Mouse (Mus musculus) intestine, embryonic 16.5 days (tissue): Measurements from ENCODE around the gene Fbxo36. TPM values are rescaled to one million over a fixed set of nuclear protein-coding genes. Genes with fewer than 3 reads are reported as not detected.

Experiments used
- ATAC-seq: fragments of 200-750 bp; cut with Nextera tagmentation; 2 replicates; pipeline ENCODE4 v1.8.0; 2017; ENCODE audit warnings: moderate TSS enrichment, moderate library complexity
- H3K27ac ChIP-seq: fragments of 300-500 bp; sonication (generic); 2 replicates; pipeline ENCODE4 v1.5.1; 2014; ENCODE audit warnings: mild to moderate bottlenecking, low read length
- H3K27me3 ChIP-seq: fragments of 300-500 bp; sonication (generic); replicated peaks from 2 replicates; pipeline ENCODE4 v1.6.1; 2014; ENCODE audit warnings: low read length, control low read depth, mixed read lengths; ENCODE audit not compliant: control insufficient read depth, insufficient read depth
- H3K36me3 ChIP-seq: fragments of 300-500 bp; sonication (generic); 2 replicates; pipeline ENCODE4 v1.6.1; 2014; ENCODE audit warnings: low read length, control low read depth; ENCODE audit not compliant: control insufficient read depth, insufficient read depth
- H3K4me1 ChIP-seq: fragments of 300-500 bp; sonication (generic); 2 replicates; pipeline ENCODE4 v1.6.1; 2014; ENCODE audit warnings: low read length, control low read depth, mixed read lengths; ENCODE audit not compliant: control insufficient read depth, insufficient read depth
- H3K4me2 ChIP-seq: fragments of 300-500 bp; sonication (generic); 2 replicates; pipeline ENCODE4 v1.6.1; 2014; ENCODE audit warnings: low read depth, low read length, control low read depth
- H3K4me3 ChIP-seq: fragments of 300-500 bp; sonication (generic); 2 replicates; pipeline ENCODE4 v1.5.1; 2014; ENCODE audit warnings: mild to moderate bottlenecking, low read length
- H3K9ac ChIP-seq: fragments of 300-500 bp; sonication (generic); 2 replicates; pipeline ENCODE4 v1.6.1; 2014; ENCODE audit warnings: low read depth, low read length
- H3K9me3 ChIP-seq: fragments of 300-500 bp; sonication (generic); 2 replicates; pipeline ENCODE4 v1.6.1; 2016; ENCODE audit warnings: low read length, control low read depth; ENCODE audit not compliant: control insufficient read depth
- WGBS: fragments of 180-500 bp; shearing (Covaris S2); extraction: QIAGEN DNeasy Blood & Tissue Kit; methylation state at CpG from one replicate; pipeline ENCODE4 v1.1.7; 2014; 5-methylcytosine and 5-hydroxymethylcytosine counted together
- polyA plus RNA-seq: library from polyadenylated mRNA; unstranded; fragments of >200 nt; fragmentation: Nextera tagmentation; extraction: Ambion mirVana; gene quantifications from 2 replicates; pipeline ENCODE4 v1.2.1, GENCODE M21; 2015

Gene Fbxo36
- 14.9 and 17.1 TPM in 2 replicates for polyA plus RNA-seq

- Histone ChIP-seq H3K27me3 (no peaks in the 10 kb centered on the region), H3K27ac (peak within 1 kb of the TSS; percentile 99), H3K4me2 (peak within 1 kb of the TSS; percentile 79), H3K4me3 (peak within 1 kb of the TSS; percentile 93), H3K36me3 (no peaks in the 10 kb centered on the region), H3K9ac (peak within 1 kb of the TSS; percentile 98), H3K9me3 (no peaks in the 10 kb centered on the region), H3K4me1 (no peaks in the 10 kb centered on the region)
- under 1% methylated on average over 52 of the region's 54 CpGs for WGBS
- ATAC-seq: peak; percentile 83
Measured at GRCm38 (mm10) chr1:84839309-84840017, at the start of gene Fbxo36. TSS of gene Fbxo36 (plus strand) at chr1:84839841.

GRCm38 (mm10) chr1:84791393-84791792, 48.2 kb upstream of the Fbxo36 start:
- Histone ChIP-seq H3K4me1 (no peaks in the 10 kb centered on the region), H3K9me3 (no peaks in the 10 kb centered on the region), H3K36me3 (peaks cover 6% of the 10 kb centered on the region), H3K4me2 (no peak overlapping the region), H3K27me3 (no peaks in the 10 kb centered on the region), H3K27ac (no peak overlapping the region), H3K9ac (no peak overlapping the region), H3K4me3 (no peak overlapping the region)
- ATAC-seq: no peak
- WGBS: 91% methylated on average over 2 of the region's 2 CpGs

GRCm38 (mm10) chr1:84795335-84795734, 44.3 kb upstream of the Fbxo36 start:
- Histone ChIP-seq H3K27me3 (no peaks in the 10 kb centered on the region), H3K4me1 (no peaks in the 10 kb centered on the region), H3K9me3 (no peaks in the 10 kb centered on the region), H3K4me2 (no peak overlapping the region), H3K27ac (no peak overlapping the region), H3K36me3 (peaks cover 6% of the 10 kb centered on the region), H3K9ac (no peak overlapping the region), H3K4me3 (no peak overlapping the region)
- no peak for ATAC-seq
- 98% methylated on average over 7 of the region's 7 CpGs for WGBS

- H3K27ac ChIP-seq: no peak overlapping the region
- H3K4me1 ChIP-seq: no peaks in the 10 kb centered on the region; the same call in 1 of the 2 replicates
- H3K36me3 ChIP-seq: no peaks in the 10 kb centered on the region
- no peaks in the 10 kb centered on the region for H3K27me3 ChIP-seq
- no peak overlapping the region for H3K9ac ChIP-seq
- no peaks in the 10 kb centered on the region for H3K9me3 ChIP-seq
- H3K4me3 ChIP-seq: no peak overlapping the region
- no peak for ATAC-seq
- no peak overlapping the region for H3K4me2 ChIP-seq
Measured at GRCm38 (mm10) chr1:84799166-84799565, 40.5 kb upstream of the Fbxo36 start.

GRCm38 (mm10) chr1:84803788-84804187, 35.9 kb upstream of the Fbxo36 start:
- no peak overlapping the region for H3K9ac ChIP-seq
- no peaks in the 10 kb centered on the region for H3K27me3 ChIP-seq
- H3K36me3 ChIP-seq: no peaks in the 10 kb centered on the region
- no peak for ATAC-seq
- no peaks in the 10 kb centered on the region; the same call in 1 of the 2 replicates for H3K4me1 ChIP-seq
- 44% methylated on average over 1 of the region's 1 CpGs for WGBS
- H3K9me3 ChIP-seq: no peaks in the 10 kb centered on the region
- H3K4me3 ChIP-seq: no peak overlapping the region
- H3K4me2 ChIP-seq: no peak overlapping the region
- no peak overlapping the region for H3K27ac ChIP-seq

GRCm38 (mm10) chr1:84817596-84817995, 22.0 kb upstream of the Fbxo36 start:
- Histone ChIP-seq H3K4me3 (no peak overlapping the region), H3K36me3 (no peaks in the 10 kb centered on the region), H3K4me1 (no peaks in the 10 kb centered on the region), H3K9ac (no peak overlapping the region), H3K27ac (no peak overlapping the region), H3K4me2 (no peak overlapping the region), H3K9me3 (no peaks in the 10 kb centered on the region), H3K27me3 (no peaks in the 10 kb centered on the region)
- no peak for ATAC-seq
- WGBS: 91% methylated on average over 1 of the region's 1 CpGs

GRCm38 (mm10) chr1:84825091-84825490, 14.6 kb upstream of the Fbxo36 start:
- Histone ChIP-seq H3K36me3 (no peaks in the 10 kb centered on the region), H3K27me3 (no peaks in the 10 kb centered on the region), H3K4me1 (no peaks in the 10 kb centered on the region), H3K9me3 (no peaks in the 10 kb centered on the region), H3K4me2 (no peak overlapping the region), H3K4me3 (no peak overlapping the region), H3K27ac (no peak overlapping the region), H3K9ac (no peak overlapping the region)
- ATAC-seq: no peak
- WGBS: 59% methylated on average over 2 of the region's 2 CpGs

- no peaks in the 10 kb centered on the region for H3K36me3 ChIP-seq
- H3K4me3 ChIP-seq: peak overlapping the region; percentile 93
- no peaks in the 10 kb centered on the region for H3K27me3 ChIP-seq
- no peaks in the 10 kb centered on the region for H3K4me1 ChIP-seq
- no peaks in the 10 kb centered on the region for H3K9me3 ChIP-seq
- ATAC-seq: no peak
- peak overlapping the region; percentile 98 for H3K9ac ChIP-seq
- peak overlapping the region; percentile 79 for H3K4me2 ChIP-seq
- peak overlapping the region; percentile 99; the same call in 1 of the 2 replicates for H3K27ac ChIP-seq
- 6% methylated on average over 20 of the region's 20 CpGs for WGBS
Measured at GRCm38 (mm10) chr1:84837523-84838145, 2.0 kb upstream of the Fbxo36 start.

- Histone ChIP-seq H3K4me2 (peak overlapping the region; percentile 79), H3K36me3 (no peaks in the 10 kb centered on the region), H3K4me1 (no peaks in the 10 kb centered on the region), H3K27ac (peak overlapping the region; percentile 99), H3K27me3 (no peaks in the 10 kb centered on the region), H3K9me3 (no peaks in the 10 kb centered on the region), H3K9ac (peak overlapping the region; percentile 98), H3K4me3 (peak overlapping the region; percentile 93)
- whole genome bisulfite sequencing: under 1% methylated on average over 21 of the region's 22 CpGs
- peak; percentile 9; the same call in 1 of the 2 replicates for ATAC-seq
Measured at GRCm38 (mm10) chr1:84838156-84838555, 1.5 kb upstream of the Fbxo36 start.
